Mouse (Mus musculus) mouse trophoblast stem cell (cell line): ENCODE data around the gene Hist1h3d.
"Not testable (repeated sequence)": the region's sequence is repeated elsewhere in the genome, so short reads cannot be mapped to it uniquely, and the experiment has no call there.

Source experiments
- in situ Hi-C, 2 experiments: fragments of 300-500 bp; cut with MseI, MboI; formaldehyde crosslinking; loops; 2 replicates in 1 of 2; 3 replicates in 1 of 2; pipeline ENCODE4 v1.15.1; 2025

The Hist1h3d gene

DNA sequence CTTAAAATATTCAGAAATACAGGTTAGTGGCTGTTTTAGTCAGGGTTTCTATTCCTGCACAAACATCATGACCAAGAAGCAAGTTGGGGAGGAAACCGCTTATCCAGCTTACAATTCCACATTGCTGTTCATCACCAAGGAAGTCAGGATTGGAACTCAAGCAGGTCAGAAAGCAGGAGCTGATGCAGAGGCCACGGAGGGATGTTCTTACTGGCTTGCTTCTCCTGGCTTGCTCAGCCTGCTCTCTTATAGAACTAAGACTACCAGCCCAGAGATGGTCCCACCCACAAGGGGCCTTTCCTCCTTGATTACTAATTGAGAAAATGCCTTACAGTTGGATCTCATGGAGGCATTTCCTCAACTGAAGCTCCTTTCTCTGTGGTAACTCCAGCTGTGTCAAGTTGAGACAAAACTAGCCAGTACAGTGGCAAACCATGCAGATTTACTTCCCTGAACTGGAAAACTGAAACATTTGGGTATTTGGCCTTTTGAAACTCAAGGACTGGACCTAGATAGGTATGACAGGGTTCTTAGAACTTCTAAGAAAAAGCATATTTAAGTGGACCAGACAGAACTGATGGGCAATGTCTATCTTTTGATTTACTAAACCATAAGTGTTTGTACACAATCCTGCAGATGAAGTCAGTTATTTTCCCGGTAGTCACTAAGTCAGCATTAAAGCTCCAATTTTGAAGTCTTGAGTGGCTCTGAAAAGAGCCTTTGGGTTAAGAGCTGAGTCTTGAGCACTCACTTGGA lies 33.2 kb upstream of the Hist1h3d start:
- in situ Hi-C loops, result not testable (repeated sequence)

GRCm38 (mm10) chr13:23542999-23543607 lies 32.5 kb upstream of the Hist1h3d start, which contains the start of gene Hist1h2bh:
Hist1h2bh (minus strand) TSS chr13:23543392.
- in situ Hi-C loops, result not testable (repeated sequence)

DNA sequence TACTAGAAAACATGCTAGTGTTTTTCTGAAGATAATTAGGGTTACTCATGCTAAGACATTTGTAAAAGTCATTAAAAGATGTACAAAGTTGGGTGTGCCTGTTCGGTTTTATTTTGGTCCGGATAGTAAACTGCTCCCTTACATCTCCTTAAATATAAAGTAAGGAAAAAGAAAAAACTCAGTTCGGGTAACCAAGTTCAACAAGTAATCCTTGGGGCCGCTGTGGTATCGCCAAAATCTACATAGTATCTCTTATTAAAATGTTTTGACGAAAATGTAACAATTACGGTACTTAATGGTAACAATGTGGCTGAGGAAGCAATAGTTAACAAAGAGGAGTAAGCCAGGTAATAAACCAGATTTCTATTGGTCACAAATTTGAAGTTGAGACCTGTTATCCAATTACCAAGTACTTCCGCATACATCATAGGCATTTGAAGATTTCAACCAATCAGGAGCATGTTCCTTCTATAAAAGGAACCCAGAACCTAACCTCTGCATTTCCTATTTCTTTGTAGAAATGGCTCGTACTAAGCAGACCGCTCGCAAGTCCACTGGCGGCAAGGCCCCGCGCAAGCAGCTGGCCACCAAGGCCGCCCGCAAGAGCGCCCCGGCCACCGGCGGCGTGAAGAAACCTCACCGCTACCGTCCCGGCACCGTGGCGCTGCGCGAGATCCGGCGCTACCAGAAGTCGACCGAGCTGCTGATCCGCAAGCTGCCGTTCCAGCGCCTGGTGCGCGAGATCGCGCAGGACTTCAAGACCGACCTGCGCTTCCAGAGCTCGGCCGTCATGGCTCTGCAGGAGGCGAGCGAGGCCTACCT lies 31.4 kb upstream of the Hist1h3d start, which contains the start of gene Hist1h3f:
TSS of gene Hist1h3f (plus strand) at position 88 of the 822 bp plus-strand sequence.
- in situ Hi-C loops, result no loop called here

DNA sequence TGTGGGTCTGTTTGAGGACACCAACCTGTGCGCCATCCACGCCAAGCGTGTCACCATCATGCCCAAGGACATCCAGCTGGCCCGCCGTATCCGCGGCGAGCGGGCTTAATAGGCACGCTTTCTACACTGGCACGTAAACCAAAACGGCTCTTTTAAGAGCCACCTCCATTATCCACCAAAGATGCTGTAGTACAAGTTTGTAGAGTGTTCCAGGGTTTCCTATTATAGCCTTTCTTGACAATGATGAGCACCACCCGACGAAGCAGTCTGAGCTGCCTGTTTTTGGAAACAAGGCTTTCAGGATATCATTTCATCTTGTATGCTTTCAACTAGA lies 30.8 kb upstream of the Hist1h3d start:
- in situ Hi-C loops, result not testable (repeated sequence)

DNA sequence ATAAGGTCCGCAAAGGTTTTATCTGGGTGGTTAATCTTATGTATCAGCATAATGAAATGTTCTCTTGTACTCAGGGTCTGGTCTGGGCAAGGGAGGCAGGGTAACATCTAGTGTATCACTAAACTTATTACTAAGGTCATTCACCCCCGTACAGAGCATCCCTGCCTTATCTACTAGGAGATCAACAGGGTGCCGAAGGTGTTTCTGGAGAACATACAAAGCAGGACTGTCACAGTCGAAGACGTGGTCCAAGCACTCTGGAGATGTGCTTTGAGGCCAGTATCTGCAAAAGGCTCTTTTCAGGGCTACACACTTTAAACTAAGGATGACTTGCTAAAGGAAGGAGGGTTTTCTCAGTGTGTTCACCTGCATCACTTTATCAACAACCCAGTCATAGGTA lies 28.9 kb upstream of the Hist1h3d start:
- in situ Hi-C loops, result no loop called here

DNA sequence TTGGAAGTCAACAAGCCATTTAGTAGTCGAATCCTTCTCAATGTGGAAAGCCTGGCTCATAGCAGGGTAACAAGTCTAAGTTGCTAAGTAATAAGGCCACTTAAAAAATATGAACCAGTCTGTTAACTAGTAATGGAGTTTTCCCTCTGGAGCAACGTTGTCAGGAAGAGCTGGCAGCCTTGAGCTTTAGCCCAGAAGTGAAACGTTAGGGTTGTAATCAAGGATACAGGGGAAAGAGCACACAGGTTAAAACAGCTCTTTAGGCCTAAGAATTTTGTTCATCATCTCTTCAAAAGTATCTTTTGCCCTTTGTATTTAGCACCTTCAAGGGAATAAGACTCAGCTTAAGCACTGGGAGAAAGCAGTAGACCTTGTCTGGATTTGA lies 24.8 kb upstream of the Hist1h3d start:
- in situ Hi-C loops, result no loop called here

DNA sequence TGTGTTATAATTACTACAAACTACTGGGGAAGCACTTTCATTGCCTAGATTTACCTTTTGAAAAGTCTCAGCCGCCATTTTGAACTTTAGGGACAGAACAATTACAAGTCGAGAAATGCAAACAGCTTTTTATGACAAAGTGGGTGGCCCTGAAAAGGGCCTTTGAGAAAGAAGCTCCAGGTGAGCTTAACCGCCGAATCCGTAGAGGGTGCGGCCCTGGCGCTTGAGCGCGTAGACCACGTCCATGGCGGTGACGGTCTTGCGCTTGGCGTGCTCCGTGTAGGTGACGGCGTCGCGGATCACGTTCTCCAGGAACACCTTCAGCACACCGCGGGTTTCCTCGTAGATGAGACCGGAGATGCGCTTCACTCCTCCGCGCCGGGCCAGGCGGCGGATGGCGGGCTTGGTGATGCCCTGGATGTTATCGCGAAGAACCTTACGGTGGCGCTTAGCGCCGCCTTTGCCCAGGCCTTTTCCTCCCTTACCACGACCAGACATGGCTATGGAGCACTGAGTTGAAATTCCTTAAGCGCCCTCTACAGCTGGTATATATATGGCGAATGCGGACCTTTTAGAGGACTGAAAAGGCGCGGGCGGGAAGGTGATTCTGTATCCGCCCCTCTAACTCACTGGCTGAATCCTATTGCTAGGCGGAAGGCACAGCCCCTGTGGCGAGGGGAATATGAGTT lies 24.3 kb upstream of the Hist1h3d start, which contains the start of gene Hist1h4f:
TSS of gene Hist1h4f (minus strand) at position 503 of the 689 bp plus-strand sequence.
- in situ Hi-C loops, result not testable (repeated sequence)

DNA sequence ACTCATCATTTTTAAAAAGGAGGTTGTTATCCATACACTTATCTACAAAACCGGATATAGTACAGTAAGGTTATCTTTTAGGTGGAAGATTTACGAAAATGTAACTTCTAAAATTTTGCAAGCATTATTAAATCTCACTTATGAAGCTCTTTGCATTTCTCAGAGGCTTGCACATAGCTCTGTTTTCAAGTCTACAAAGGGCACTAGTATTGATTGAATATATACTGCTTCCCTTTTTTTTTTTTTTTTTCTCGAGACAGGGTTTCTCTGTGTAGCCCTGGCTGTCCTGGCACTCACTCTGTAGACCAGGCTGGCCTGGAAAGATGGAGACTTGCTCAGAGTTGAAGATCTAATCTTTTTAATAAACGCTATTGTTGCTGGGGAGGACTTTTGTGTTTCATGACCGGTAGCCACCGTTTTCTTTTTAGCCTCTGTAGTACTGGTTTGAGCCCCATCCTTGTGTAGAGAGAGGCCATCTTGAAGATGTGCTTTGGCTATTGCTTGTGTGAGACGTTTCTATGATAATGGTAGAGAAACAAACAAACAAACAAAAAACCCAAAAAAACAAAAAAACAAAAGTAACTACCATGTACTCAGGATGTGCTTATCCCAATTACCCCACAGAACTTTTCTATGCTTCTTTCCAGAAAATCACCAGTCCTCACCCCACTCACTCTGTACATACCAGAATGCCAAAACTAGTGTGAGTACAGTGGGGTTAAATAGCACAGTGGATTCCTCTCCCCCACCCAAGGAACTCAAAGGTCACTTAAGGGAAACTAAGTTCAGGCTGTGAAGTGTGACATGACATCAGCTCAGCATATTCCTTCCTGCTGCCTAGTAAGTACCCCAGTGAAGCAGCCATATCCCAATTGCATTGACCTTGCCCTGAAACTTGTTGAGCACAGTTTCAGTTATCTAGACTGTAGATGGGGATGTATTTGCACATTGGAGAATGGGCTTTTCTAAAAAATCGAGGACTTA lies 23.3 kb upstream of the Hist1h3d start:
- in situ Hi-C loops, result no loop called here

- in situ Hi-C loops, result no loop called here
Observed at GRCm38 (mm10) chr13:23552962-23553361, 22.6 kb upstream of the Hist1h3d start, which contains the start of gene Hist1h1d. Hist1h1d (plus strand) TSS chr13:23553262.

DNA sequence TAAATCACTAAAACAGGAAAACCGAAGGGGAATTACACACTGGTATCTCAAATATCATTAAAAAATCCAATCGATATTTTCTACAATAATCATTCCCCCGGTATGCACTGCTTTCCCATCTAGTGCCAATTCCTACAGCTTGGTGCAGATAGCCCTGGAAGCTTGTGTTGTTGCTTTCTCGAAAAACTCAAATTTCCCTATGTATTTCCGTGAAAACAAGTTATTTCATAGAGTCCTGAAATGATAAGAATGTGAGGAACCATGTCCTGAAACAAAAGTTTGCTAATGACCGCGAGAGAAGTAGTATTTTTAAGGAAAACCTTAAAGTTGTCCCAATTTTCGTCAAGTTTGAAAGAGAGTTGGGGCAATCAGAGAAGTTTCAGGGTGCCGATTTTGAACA lies 21.2 kb upstream of the Hist1h3d start:
- in situ Hi-C loops, result no loop called here

GRCm38 (mm10) chr13:23554925-23555838 lies 20.4 kb upstream of the Hist1h3d start:
- in situ Hi-C loops, result no loop called here

- in situ Hi-C loops, result no loop called here
Observed at GRCm38 (mm10) chr13:23555839-23556416, 19.6 kb upstream of the Hist1h3d start.

DNA sequence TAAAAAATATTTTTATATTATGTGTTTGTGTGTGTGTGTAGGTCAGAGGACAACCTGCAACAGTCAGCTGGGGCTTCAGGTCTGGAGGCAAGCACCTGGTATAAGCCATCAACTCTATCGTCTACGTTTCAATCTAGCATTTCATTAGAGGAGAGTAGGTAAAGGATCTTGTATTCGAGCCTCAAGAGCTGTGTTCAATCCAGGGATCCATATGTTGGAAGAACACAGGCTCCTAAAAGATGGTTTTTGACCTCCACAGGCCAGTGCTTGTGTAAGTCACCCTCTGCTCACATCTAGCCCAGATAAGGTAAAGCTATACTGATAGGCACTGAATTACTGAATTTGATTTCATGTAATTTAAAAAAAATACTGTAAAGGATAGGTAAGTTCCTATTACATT lies 18.7 kb upstream of the Hist1h3d start:
- in situ Hi-C loops, result no loop called here

GRCm38 (mm10) chr13:23560699-23561098 lies 14.9 kb upstream of the Hist1h3d start:
- in situ Hi-C loops, result not testable (repeated sequence)

- in situ Hi-C loops, result not testable (repeated sequence)
Observed at GRCm38 (mm10) chr13:23561531-23561882, 14.1 kb upstream of the Hist1h3d start.

- in situ Hi-C loops, result not testable (repeated sequence)
Observed at GRCm38 (mm10) chr13:23561883-23562659, 13.5 kb upstream of the Hist1h3d start, which contains the start of gene Hist1h3e. Hist1h3e (minus strand) TSS chr13:23562369.

GRCm38 (mm10) chr13:23562699-23563462 lies 12.7 kb upstream of the Hist1h3d start:
- in situ Hi-C loops, result no loop called here
